In the genomic region with DNA sequence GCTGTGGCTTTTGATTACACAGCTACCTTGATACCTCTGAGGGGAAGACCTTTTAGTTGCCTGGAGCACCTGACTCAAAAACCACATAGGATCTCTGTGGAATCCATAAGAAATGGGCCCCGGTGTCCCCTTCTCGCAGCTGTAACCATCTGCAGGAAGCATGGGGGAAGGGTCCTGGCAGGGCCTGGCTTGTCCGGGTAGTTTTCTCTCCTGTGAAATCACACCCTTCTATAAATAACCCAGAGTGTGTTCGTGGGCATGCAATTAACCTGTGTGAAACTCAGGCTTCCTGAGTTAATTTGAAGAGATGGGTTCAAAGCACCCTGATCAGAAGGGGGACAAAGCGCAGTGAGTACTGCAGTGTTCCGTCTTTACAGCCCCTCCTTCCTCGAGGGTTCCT, we compare ENCODE assay signal across 13 mouse cellular contexts. TPM values are rescaled to one million over a fixed set of nuclear protein-coding genes. Genes with fewer than 3 reads are reported as not detected.
DNase-seq lines count a peak whose midpoint lies in the region; ATAC-seq lines count a peak whose summit lies in the region.
"Had no signal": no experiment of that assay in that cellular context is flagged by ENCODE, and none has a peak within 500 bp of the region (broad histone marks: within the 10 kb centered on the region; RNA-seq: fewer than 3 reads in every experiment).

No protein-coding gene starts in this region.

- H3K27me3 ChIP-seq in intestine, embryonic 16.5 days (replicated peaks; ENCODE audit: control insufficient read depth, insufficient read depth, low read length), result no peaks in the 10 kb centered on the region
- H3K27me3 ChIP-seq in intestine, embryonic 15.5 days (replicated peaks), result no peaks in the 10 kb centered on the region
- no peaks in the 10 kb centered on the region for H3K27me3 ChIP-seq in embryonic facial prominence, embryonic 12.5 days
- H3K27me3 ChIP-seq in forebrain, embryonic 12.5 days, result no peaks in the 10 kb centered on the region
- no peaks in the 10 kb centered on the region for H3K27me3 ChIP-seq in limb, embryonic 15.5 days

- H3K9ac ChIP-seq in intestine, embryonic 16.5 days (ENCODE audit: low read depth, low read length), result 0 out of 2 replicates have a peak overlapping the region, but pooled peaks have one; percentile 1
- H3K9ac ChIP-seq in intestine, embryonic 15.5 days, result no peak overlapping the region
- H3K9ac ChIP-seq in embryonic facial prominence, embryonic 12.5 days, result no peak overlapping the region
- H3K9ac ChIP-seq in forebrain, embryonic 12.5 days, result 0 out of 2 replicates have a peak overlapping the region, but pooled peaks have one; percentile 26
- H3K9ac ChIP-seq in limb, embryonic 15.5 days, result no peak overlapping the region
- H3K9ac ChIP-seq: liver, embryonic 14.5 days had no signal

- WGBS in intestine, embryonic 16.5 days, result 40% methylated on average over 7 of the region's 7 CpGs
- WGBS in intestine, embryonic 15.5 days, result 24% methylated on average over 7 of the region's 7 CpGs
- WGBS in embryonic facial prominence, embryonic 12.5 days, result 38% methylated on average over 7 of the region's 7 CpGs
- WGBS in forebrain, embryonic 12.5 days, result 29% methylated on average over 7 of the region's 7 CpGs
- 30% methylated on average over 7 of the region's 7 CpGs for whole genome bisulfite sequencing in limb, embryonic 15.5 days

- no peak overlapping the region for H3K27ac ChIP-seq in intestine, embryonic 16.5 days (ENCODE audit: low read length)
- H3K27ac ChIP-seq in intestine, embryonic 15.5 days, result no peak overlapping the region
- H3K27ac ChIP-seq in embryonic facial prominence, embryonic 12.5 days, result peak overlapping the region; percentile 24; the same call in 1 of the 2 replicates
- H3K27ac ChIP-seq in forebrain, embryonic 12.5 days, result peak overlapping the region; percentile 77
- peak overlapping the region; percentile 43; the same call in 1 of the 2 replicates for H3K27ac ChIP-seq in limb, embryonic 15.5 days
- H3K27ac ChIP-seq: liver, embryonic 14.5 days had no signal

- peaks cover 34% of the 10 kb centered on the region for H3K4me1 ChIP-seq in intestine, embryonic 16.5 days (ENCODE audit: control insufficient read depth, insufficient read depth, low read length)
- peaks cover 29% of the 10 kb centered on the region for H3K4me1 ChIP-seq in intestine, embryonic 15.5 days (replicated peaks)
- peaks cover 89% of the 10 kb centered on the region for H3K4me1 ChIP-seq in embryonic facial prominence, embryonic 12.5 days
- H3K4me1 ChIP-seq in forebrain, embryonic 12.5 days, result peaks cover 81% of the 10 kb centered on the region
- H3K4me1 ChIP-seq in limb, embryonic 15.5 days, result peaks cover 95% of the 10 kb centered on the region

- ATAC-seq in intestine, embryonic 16.5 days, result no peak
- no peak for ATAC-seq in intestine, embryonic 15.5 days
- ATAC-seq in embryonic facial prominence, embryonic 12.5 days (ENCODE audit: insufficient number of reproducible peaks, insufficient read depth, low FRiP score, low TSS enrichment), result no peak
- ATAC-seq in forebrain, embryonic 12.5 days (ENCODE audit: low FRiP score), result no peak
- no peak for ATAC-seq in limb, embryonic 15.5 days (ENCODE audit: insufficient number of reproducible peaks, low FRiP score, low TSS enrichment, low read depth)

- no peak for DNase-seq in cerebellum, postnatal 4 days (ENCODE audit: low spot score in 2 of 2)
- no peak for DNase-seq in left cerebral cortex, adult 11 months (ENCODE audit: low spot score)
- DNase-seq: adrenal gland, adult 8-10 months; cerebellum, postnatal 10 days; kidney, adult 9 months; lung, postnatal 14 days; thymus, postnatal 4 days had no signal

- no peak overlapping the region for H3K4me2 ChIP-seq in intestine, embryonic 16.5 days (ENCODE audit: low read depth, low read length)
- H3K4me2 ChIP-seq in intestine, embryonic 15.5 days (replicated peaks), result no peak overlapping the region
- no peak overlapping the region for H3K4me2 ChIP-seq in embryonic facial prominence, embryonic 12.5 days (replicated peaks)
- H3K4me2 ChIP-seq in forebrain, embryonic 12.5 days, result peak overlapping the region; percentile 6; the same call in 1 of the 2 replicates
- no peak overlapping the region for H3K4me2 ChIP-seq in limb, embryonic 15.5 days

- H3K4me3 ChIP-seq in intestine, embryonic 16.5 days (ENCODE audit: low read length), result no peak overlapping the region
- no peak overlapping the region for H3K4me3 ChIP-seq in intestine, embryonic 15.5 days (replicated peaks)
- no peak overlapping the region for H3K4me3 ChIP-seq in embryonic facial prominence, embryonic 12.5 days
- H3K4me3 ChIP-seq in forebrain, embryonic 12.5 days (replicated peaks), result no peak overlapping the region
- no peak overlapping the region for H3K4me3 ChIP-seq in limb, embryonic 15.5 days

- no peaks in the 10 kb centered on the region for H3K36me3 ChIP-seq in intestine, embryonic 16.5 days (ENCODE audit: control insufficient read depth, insufficient read depth, low read length)
- H3K36me3 ChIP-seq in intestine, embryonic 15.5 days, result no peaks in the 10 kb centered on the region
- no peaks in the 10 kb centered on the region for H3K36me3 ChIP-seq in embryonic facial prominence, embryonic 12.5 days
- H3K36me3 ChIP-seq in forebrain, embryonic 12.5 days (replicated peaks), result no peaks in the 10 kb centered on the region
- H3K36me3 ChIP-seq in limb, embryonic 15.5 days, result no peaks in the 10 kb centered on the region

- H3K9me3 ChIP-seq in intestine, embryonic 16.5 days (ENCODE audit: control insufficient read depth, low read length), result no peaks in the 10 kb centered on the region
- H3K9me3 ChIP-seq in intestine, embryonic 15.5 days, result no peaks in the 10 kb centered on the region
- H3K9me3 ChIP-seq in embryonic facial prominence, embryonic 12.5 days, result no peaks in the 10 kb centered on the region
- H3K9me3 ChIP-seq in forebrain, embryonic 12.5 days, result no peaks in the 10 kb centered on the region
- no peaks in the 10 kb centered on the region for H3K9me3 ChIP-seq in limb, embryonic 15.5 days

RNA-seq across cellular contexts. Expression of a gene that starts 40.5 kb away (rescaled TPM):
- 3.4 and 5.5 TPM in 2 replicates for polyA plus RNA-seq in intestine, embryonic 16.5 days (2015; fragmentation: Nextera tagmentation; extraction: Ambion mirVana)
- polyA plus RNA-seq in intestine, embryonic 15.5 days (2015; fragmentation: Nextera tagmentation; extraction: Ambion mirVana), result 6.7 and 6.9 TPM in 2 replicates
- 39.4 and 41.5 TPM in 2 replicates for polyA plus RNA-seq in embryonic facial prominence, embryonic 12.5 days (2016; fragmentation: Nextera tagmentation; extraction: Ambion mirVana)
- polyA plus RNA-seq in forebrain, embryonic 12.5 days (2016; fragmentation: Nextera tagmentation; extraction: Ambion mirVana), result 46.0 and 54.4 TPM in 2 replicates
- polyA plus RNA-seq in limb, embryonic 15.5 days (2015; fragmentation: Nextera tagmentation; extraction: Ambion mirVana), result 14.3 and 19.9 TPM in 2 replicates

Comparison
In these comparisons a context has a peak if more than half of its experiments do, and no peak if none do; other contexts are left out.
1. H3K9ac ChIP-seq: peak in intestine, embryonic 16.5 days (single experiment) and forebrain, embryonic 12.5 days (single experiment); none in intestine, embryonic 15.5 days (single experiment), embryonic facial prominence, embryonic 12.5 days (single experiment) and limb, embryonic 15.5 days (single experiment).
2. H3K27ac ChIP-seq: peak in embryonic facial prominence, embryonic 12.5 days (single experiment), forebrain, embryonic 12.5 days (single experiment) and limb, embryonic 15.5 days (single experiment); none in intestine, embryonic 16.5 days (single experiment) and intestine, embryonic 15.5 days (single experiment).